Mouse (Mus musculus) small intestine, adult 2 months (tissue): ENCODE data around the gene Lgals1. TPM values are rescaled to one million over a fixed set of nuclear protein-coding genes. Genes with fewer than 3 reads are reported as not detected.

Experiments used
- H3K27ac ChIP-seq: fragments of 200-500 bp; 2 replicates; pipeline ENCODE4 v1.5.1; 2012; ENCODE audit warnings: low read depth, low read length, control low read depth, inconsistent platforms; ENCODE audit not compliant: insufficient read depth
- H3K27me3 ChIP-seq: fragments of 200-500 bp; 2 replicates; pipeline ENCODE4 v1.6.1; 2012; ENCODE audit warnings: mild to moderate bottlenecking, moderate library complexity, low read length, inconsistent platforms; ENCODE audit not compliant: control insufficient read depth, insufficient read depth
- H3K36me3 ChIP-seq: fragments of 200-500 bp; 2 replicates; pipeline ENCODE4 v1.6.1; 2012; ENCODE audit warnings: mild to moderate bottlenecking, low read length, control low read depth, inconsistent platforms; ENCODE audit not compliant: control insufficient read depth, insufficient read depth
- H3K4me1 ChIP-seq: fragments of 200-500 bp; 2 replicates; pipeline ENCODE4 v1.6.1; 2012; ENCODE audit warnings: low read length, inconsistent platforms, mixed read lengths; ENCODE audit not compliant: control insufficient read depth, insufficient read depth, insufficient read length
- H3K4me3 ChIP-seq: fragments of 200-500 bp; 2 replicates; pipeline ENCODE4 v1.5.1; 2012; ENCODE audit warnings: low read depth, mild to moderate bottlenecking, control low read depth, inconsistent platforms, low read length, moderate library complexity
- CTCF ChIP-seq: fragments of 200-500 bp; IDR thresholded peaks from 2 replicates; pipeline ENCODE4 v1.5.1; 2012; ENCODE audit warnings: low read depth, mild to moderate bottlenecking, control low read depth, inconsistent platforms, low read length, moderate library complexity, mixed read lengths; ENCODE audit not compliant: insufficient replicate concordance, insufficient read length; ENCODE audit errors: extremely low read depth
- POLR2A ChIP-seq: fragments of 200-500 bp; IDR thresholded peaks from 2 replicates; pipeline ENCODE4 v1.6.1; 2012; ENCODE audit warnings: low read depth, mild to moderate bottlenecking, control low read depth, inconsistent platforms, low read length, moderate library complexity
- WGBS: fragments of 180-500 bp; shearing (Covaris S2); methylation state at CpG from one replicate; pipeline ENCODE4 v1.1.7; 2018; 5-methylcytosine and 5-hydroxymethylcytosine counted together
- polyA plus RNA-seq: library from polyadenylated mRNA; depleted of rRNA; stranded (reverse); fragments of >200 nt; gene quantifications from 2 replicates; pipeline ENCODE4 v1.2.3, GENCODE M21; 2012

Gene Lgals1
- polyA plus RNA-seq, 1 experiment, result 51.7 TPM

- no peaks in the 10 kb centered on the region for H3K36me3 ChIP-seq
- H3K4me3 ChIP-seq, result no peak overlapping the region
- H3K4me1 ChIP-seq, result peaks cover 4% of the 10 kb centered on the region; the same call in 1 of the 2 replicates
- TF ChIP-seq POLR2A, result no peak
- TF ChIP-seq CTCF, result no peak
- H3K27ac ChIP-seq, result no peak overlapping the region
- peaks cover 13% of the 10 kb centered on the region for H3K27me3 ChIP-seq
- WGBS, result 97% methylated on average over 3 of the region's 3 CpGs
Observed at GRCm38 (mm10) chr15:78948883-78949282, 22.4 kb downstream of the Lgals1 start.

GRCm38 (mm10) chr15:78955663-78956062 is 29.1 kb downstream of the Lgals1 start:
- TF ChIP-seq CTCF, result no peak
- no peak for TF ChIP-seq POLR2A
- Histone ChIP-seq H3K27me3 (no peaks in the 10 kb centered on the region), H3K4me3 (no peak overlapping the region), H3K4me1 (peaks cover 6% of the 10 kb centered on the region; the same call in 1 of the 2 replicates), H3K36me3 (no peaks in the 10 kb centered on the region), H3K27ac (no peak overlapping the region)
- WGBS, result 60% methylated on average over 3 of the region's 3 CpGs

- 75% methylated on average over 4 of the region's 4 CpGs for WGBS
- Histone ChIP-seq H3K27ac (no peak overlapping the region), H3K27me3 (no peaks in the 10 kb centered on the region), H3K4me1 (peaks cover 6% of the 10 kb centered on the region; the same call in 1 of the 2 replicates), H3K4me3 (no peak overlapping the region), H3K36me3 (no peaks in the 10 kb centered on the region)
- TF ChIP-seq POLR2A, result no peak
- TF ChIP-seq CTCF, result peak; percentile 40; the same call in 1 of the 2 replicates
Observed at GRCm38 (mm10) chr15:78956351-78956750, 29.8 kb downstream of the Lgals1 start.

DNA sequence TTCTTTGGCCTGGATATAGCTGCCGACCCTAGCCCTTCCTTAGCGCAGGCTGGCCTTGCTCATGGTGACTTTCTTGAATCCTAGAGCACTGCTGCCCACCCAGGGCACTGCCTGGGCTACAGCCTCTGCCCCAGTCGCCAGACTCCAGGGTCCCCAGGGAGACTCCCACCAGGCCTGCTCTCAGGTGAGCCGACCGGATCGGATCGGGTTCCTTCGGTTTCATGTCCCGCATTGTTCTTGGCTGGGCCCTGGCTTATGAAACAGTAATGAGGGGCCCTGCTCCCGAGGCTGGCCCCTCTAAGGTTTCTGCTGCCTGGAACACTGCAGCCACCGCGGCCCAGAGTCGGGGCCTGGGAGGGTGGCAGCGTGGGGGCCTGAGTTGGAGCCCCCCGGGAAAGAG is 30.5 kb downstream of the Lgals1 start:
- no peak overlapping the region for H3K4me3 ChIP-seq
- H3K27ac ChIP-seq, result no peak overlapping the region
- TF ChIP-seq CTCF, result no peak
- TF ChIP-seq POLR2A, result no peak
- H3K27me3 ChIP-seq, result no peaks in the 10 kb centered on the region
- H3K4me1 ChIP-seq, result peaks cover 6% of the 10 kb centered on the region; the same call in 1 of the 2 replicates
- WGBS, result 73% methylated on average over 15 of the region's 15 CpGs
- H3K36me3 ChIP-seq, result no peaks in the 10 kb centered on the region

DNA sequence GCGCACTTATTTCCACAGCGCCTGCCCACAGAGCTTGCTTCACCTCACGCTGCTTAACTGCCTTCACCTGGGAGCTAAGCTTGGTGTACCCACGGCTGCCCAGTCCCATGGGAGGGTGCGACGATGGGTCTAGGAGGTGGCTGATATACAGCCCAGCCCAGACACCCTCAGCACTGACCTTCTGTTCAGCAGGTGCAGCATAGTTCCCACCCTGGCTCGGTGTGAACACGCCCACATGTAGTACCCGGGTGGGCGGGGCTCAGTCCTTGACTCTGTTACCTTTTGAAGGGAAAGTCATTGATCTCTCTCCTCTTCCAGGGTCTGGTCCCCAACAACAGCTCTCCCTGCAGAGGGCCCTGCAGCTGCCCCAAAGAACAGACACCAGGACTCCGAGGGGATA is 33.0 kb downstream of the Lgals1 start:
- no peak overlapping the region for H3K27ac ChIP-seq
- no peak overlapping the region for H3K4me3 ChIP-seq
- H3K4me1 ChIP-seq, result peaks cover 6% of the 10 kb centered on the region; the same call in 1 of the 2 replicates
- no peaks in the 10 kb centered on the region for H3K27me3 ChIP-seq
- H3K36me3 ChIP-seq, result no peaks in the 10 kb centered on the region
- 39% methylated on average over 11 of the region's 11 CpGs for WGBS
- TF ChIP-seq POLR2A (no peak), CTCF (no peak)

DNA sequence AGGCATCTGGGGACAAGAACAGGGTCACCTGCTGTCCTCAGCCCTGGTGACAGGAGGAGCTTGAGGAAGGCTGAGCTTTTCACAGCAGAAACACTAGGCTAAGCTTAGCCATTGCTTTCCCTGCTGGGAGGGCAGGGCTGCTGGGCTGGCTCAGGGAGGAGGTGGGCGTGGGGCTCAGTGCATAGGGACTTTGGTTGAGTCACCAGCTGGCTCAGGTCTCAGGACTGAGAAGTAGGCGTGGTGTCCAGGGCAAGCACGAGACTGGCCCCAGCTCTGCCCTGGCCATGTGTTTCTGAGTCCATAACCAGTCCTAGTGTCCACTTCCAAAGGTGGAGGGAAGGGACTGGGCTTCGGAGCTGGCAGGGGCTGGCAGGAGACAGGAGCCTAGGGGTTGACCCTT is 33.6 kb downstream of the Lgals1 start:
- WGBS, result 35% methylated on average over 4 of the region's 4 CpGs

DNA sequence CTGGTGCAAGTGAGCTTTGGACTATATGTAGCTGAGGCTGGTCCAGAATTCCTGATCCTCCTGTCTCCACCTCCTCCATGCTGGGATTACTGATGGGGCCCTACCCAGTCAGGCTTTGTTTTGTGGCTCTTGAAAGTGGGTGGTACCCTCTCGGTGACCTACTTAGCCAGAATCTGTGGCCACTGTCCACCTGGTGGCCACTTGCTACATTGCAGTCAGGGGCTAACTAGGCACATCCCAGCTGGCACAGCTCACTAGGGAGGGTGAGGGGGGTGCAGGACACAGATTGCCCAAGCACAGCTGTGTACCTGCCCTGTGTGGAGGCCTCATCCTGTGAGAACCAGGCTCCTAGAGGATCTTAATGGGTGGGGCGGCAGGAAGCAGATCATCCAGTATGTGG is 36.4 kb downstream of the Lgals1 start:
- 21% methylated on average over 2 of the region's 2 CpGs for WGBS
- no peak overlapping the region for H3K27ac ChIP-seq

More for the DNA sequence above, 33.6 kb downstream of the Lgals1 start:
- TF ChIP-seq POLR2A (no peak), CTCF (no peak)
- H3K27me3 ChIP-seq, result no peaks in the 10 kb centered on the region
- H3K4me3 ChIP-seq, result no peak overlapping the region
- peaks cover 6% of the 10 kb centered on the region; the same call in 1 of the 2 replicates for H3K4me1 ChIP-seq
- no peaks in the 10 kb centered on the region for H3K36me3 ChIP-seq
- H3K27ac ChIP-seq, result no peak overlapping the region

More for the DNA sequence above, 36.4 kb downstream of the Lgals1 start:
- Histone ChIP-seq H3K4me3 (no peak overlapping the region), H3K27me3 (no peaks in the 10 kb centered on the region), H3K36me3 (no peaks in the 10 kb centered on the region), H3K4me1 (peaks cover 6% of the 10 kb centered on the region; the same call in 1 of the 2 replicates)
- no peak for TF ChIP-seq POLR2A
- TF ChIP-seq CTCF, result peak; percentile 61; the same call in 1 of the 2 replicates
